Mouse (Mus musculus) cerebellum, postnatal 14 days (tissue): ENCODE data around the gene Morc4.

ENCODE experiments used
- DNase-seq, 2 experiments: peaks; one replicate each; pipeline ENCODE4 v3.0.0; 2021; ENCODE audit warnings: mixed read lengths in 2 of 2

The Morc4 gene

GRCm38 (mm10) chrX:139805918-139806317, 65.6 kb downstream of the Morc4 start:
- DNase-seq = no peak

DNA sequence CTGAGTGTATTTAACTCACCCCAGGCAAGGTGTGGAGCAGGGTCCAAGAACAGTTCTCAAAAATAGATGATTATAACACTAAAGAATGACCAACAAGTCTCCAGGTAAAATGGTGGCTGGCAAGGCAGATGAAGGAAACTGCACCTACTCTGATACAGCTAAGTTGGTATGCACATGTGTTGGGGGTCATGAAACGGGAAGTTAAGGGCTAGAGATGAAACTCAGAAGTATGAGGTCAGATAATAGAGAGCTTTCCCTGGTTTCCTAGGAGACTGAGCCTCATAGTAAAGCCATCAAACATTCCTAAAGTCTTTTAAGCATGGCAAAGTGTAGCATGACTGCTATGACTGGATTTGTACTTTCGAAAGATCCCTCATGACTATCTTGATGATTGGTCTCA, 68.4 kb downstream of the Morc4 start:
- no peak for DNase-seq

DNA sequence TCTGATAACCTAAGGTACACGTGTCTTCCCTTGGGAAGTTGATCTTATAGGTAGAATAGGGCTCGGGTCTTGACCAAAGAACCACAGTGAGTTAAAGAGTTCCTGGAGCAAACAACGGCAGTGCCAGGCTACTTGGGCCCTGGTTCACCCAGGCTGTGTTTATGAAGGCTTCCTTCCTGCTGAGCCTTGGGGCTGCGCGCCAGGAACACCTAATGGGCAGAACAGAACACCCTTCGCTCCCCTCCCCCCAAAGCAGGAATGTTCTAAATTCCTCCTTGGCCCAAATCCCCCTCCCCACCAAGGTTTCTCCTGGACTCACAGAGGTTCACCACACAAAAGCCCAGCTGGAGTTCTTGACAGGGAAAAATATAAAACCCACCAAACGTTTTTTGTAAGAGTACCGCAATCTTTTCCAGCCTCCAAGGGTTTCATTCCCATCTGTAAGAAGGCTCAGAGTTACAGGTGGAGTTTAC, 71.0 kb downstream of the Morc4 start, which contains the start of gene Cldn2:
TSS of gene Cldn2 (plus strand) at position 423 of the 473 bp plus-strand sequence.
- no peak for DNase-seq

GRCm38 (mm10) chrX:139799953-139800352, 71.5 kb downstream of the Morc4 start:
- DNase-seq = no peak

GRCm38 (mm10) chrX:139797875-139798274, 73.6 kb downstream of the Morc4 start:
- peak in 1 of 2 experiments; percentile 33 for DNase-seq

DNA sequence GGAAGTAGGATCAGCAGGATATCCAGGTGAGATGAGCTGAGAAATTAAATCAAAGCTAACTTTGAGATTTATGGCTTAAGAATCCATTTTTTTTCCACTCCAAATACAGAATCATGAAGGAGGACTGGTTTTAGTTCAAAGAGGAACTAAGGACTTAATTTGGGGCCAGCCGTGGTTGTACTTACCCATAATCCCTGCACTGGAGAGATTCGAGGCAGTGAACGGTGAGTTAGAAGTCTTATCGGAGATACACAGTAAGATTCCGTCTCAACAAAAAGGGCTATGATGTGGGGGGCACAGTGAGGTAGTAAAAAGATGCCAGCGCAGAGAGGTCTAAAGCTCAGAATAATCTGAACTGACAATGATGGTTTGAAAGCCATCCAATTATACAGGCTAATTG, 75.4 kb downstream of the Morc4 start:
- no peak for DNase-seq

DNA sequence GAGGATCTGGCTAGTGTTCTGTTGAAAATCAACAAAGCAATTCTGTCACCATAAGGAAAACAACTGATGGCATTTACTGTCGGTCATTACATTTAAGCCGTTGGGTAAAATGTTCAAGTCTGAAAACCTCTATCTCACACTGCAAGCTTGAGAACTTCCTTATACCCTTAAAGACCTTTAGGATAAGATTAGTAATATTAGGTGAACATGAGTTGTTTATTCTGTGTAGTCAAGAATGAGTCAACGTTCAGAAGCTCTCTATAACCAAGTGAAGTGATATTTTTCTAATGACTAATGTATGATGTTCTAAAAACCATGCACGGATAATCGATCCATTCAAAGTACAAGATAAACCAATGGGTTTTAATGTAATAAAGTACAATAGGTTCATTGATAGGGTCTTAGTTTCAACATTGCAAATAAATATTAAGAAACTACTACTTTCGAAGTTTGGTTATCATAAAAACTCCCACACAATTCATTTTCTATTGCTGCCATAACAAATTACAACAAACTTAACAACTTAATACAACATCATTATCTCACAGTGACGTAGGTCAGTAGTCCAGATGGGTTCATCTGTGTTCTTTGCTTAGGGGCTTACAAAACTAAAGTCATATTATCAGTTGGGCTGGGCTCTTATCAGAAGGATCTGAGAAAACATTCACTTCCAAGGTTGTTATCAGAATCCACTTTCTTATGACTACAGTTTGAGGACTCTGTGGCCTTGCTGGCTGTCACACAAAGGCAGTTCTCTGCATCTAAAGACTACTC, 77.2 kb downstream of the Morc4 start:
- no peak for DNase-seq

- no peak for DNase-seq
These were observed 85.7 kb downstream of the Morc4 start for GRCm38 (mm10) chrX:139785764-139786163.

- DNase-seq = no peak
These were observed 88.4 kb downstream of the Morc4 start for GRCm38 (mm10) chrX:139783045-139783422.

DNA sequence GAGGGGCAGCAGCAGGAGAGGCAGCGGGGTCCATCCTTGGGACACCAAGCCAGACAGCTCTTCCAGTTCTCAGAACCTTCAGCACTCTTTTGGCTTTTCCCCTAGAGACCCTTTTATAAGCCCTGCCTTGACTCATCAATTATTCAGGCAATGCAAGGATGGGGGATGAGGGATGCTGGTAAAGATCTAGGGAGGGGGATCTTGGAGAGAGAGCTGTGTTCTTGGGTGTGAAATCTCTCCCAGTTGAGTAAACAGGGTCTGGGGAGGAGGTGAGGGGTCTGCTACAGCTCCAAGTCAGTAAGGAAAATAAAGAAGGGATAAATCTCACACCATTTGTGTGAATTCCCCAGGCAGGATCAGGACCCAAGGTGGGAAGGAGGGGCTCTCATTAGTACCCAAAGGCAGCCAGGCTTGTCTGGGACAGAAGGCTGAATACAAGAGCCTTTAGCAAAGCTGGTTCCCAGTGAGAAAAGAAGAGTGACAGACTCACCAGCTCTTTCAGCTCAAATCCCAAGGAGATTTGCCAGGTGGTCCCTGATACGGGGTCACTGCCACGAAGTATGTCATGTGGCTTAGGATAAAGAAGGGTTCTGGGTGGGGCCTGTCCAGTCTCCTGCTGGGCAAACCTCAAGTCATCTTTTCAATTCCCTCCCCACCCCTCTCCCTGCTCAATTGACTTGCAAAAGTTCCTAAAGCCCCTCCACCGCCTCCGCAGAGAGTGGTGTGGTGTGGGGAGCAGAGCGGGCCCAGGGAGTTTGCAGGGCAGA, 89.0 kb downstream of the Morc4 start, which contains the start of gene Ripply1:
TSS of gene Ripply1 (minus strand) at position 76 of the 767 bp plus-strand sequence.
- DNase-seq = no peak

DNA sequence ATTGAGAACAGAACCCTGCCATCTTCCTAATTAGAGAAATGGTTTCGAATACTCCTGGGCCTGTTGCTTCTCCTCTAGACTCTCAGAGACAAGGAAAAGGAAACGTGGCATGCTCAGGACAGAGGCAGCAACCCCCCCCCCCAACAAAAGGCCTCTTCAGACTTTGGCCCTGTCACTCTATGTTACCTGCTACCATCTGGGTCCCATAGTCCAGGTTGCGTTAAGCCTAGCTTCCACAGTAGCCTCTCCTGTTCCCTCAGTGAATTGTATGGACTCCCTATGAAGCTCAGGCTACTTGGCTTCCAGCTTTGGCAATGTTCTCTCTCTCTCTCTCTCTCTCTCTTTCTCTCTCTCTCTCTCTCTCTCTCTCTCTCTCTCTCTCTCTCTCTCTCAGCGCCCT, 89.9 kb downstream of the Morc4 start:
- no peak for DNase-seq

DNA sequence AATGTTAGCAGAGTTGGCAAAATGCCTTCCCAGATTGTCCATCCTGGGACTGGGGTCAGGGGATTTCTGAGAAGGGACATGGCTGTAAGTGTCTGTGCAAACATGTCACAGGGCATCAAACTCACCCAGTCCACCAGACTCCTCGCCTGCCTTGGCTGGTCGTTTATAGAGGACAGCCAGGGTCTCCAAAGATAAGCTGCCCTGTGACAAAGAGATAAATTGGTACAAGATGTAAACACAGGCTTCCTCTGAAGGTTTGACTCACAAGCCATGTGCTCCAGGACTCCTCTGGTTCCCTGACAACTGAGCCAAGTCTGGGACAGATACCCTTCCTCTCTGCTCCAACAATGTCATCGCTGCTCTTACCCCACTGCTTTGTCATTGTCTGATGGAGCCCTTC, 90.5 kb downstream of the Morc4 start:
- DNase-seq = no peak

- DNase-seq = peak; percentile 36 to 43
These were observed 92.1 kb downstream of the Morc4 start for GRCm38 (mm10) chrX:139779401-139779800.

DNA sequence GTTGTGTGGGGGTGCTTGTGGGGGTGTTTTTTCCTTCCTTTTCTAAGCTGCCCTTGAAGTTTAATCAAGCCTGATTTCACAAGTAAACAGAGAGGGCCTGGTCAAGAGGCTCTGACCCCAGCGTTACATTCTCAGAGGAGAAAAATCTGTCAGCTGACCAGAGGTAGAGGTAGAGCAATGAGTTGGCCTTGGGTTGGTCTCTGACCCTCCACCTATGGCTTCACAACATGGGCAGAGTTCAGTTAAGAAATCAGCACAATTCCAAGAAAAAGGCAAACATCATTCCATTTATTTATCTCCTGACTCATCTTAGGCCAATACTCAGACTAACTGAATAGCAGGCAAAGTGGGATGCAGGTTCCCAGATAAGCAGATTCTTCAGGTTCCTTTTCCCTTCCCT, 92.6 kb downstream of the Morc4 start:
- DNase-seq = no peak

DNA sequence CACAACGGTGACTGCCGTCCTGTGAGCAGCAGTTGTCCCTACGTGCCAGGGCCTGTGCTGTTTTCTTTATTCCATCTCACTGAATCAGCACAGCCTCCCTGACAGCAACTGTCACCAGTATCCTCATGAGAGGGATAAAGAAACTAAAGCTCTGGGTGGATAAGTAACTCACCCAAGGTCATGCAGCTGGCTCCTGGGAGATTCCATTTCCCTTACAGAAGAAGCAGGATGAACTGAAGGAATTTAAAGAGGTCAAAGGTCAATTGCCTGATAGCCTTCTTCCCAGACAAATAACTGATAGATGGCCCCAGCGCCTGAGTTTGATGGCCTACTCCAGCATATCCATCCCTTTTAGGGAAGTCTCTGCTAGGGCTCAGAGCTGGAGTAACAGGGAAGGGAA, 94.1 kb downstream of the Morc4 start:
- no peak for DNase-seq

GRCm38 (mm10) chrX:139775084-139775612, 96.3 kb downstream of the Morc4 start:
- peak in 1 of 2 experiments; percentile 14 for DNase-seq

GRCm38 (mm10) chrX:139774309-139775083, 97.0 kb downstream of the Morc4 start:
- peak; percentile 68 to 79 for DNase-seq
